Mouse (Mus musculus) small intestine, adult 2 months (tissue): ENCODE measurements around the gene Ms4a6b. TPM values are rescaled to one million over a fixed set of nuclear protein-coding genes. Genes with fewer than 3 reads are reported as not detected.
A peak's percentile ranks its signal among the peaks of the same experiment; 100 is the strongest.
"Not testable (repeated sequence)": the region's sequence is repeated elsewhere in the genome, so short reads cannot be mapped to it uniquely, and the experiment has no call there.

Source experiments
- H3K27ac ChIP-seq: fragments of 200-500 bp; 2 replicates; pipeline ENCODE4 v1.5.1; 2012; ENCODE audit warnings: low read depth, low read length, control low read depth, inconsistent platforms; ENCODE audit not compliant: insufficient read depth
- H3K27me3 ChIP-seq: fragments of 200-500 bp; 2 replicates; pipeline ENCODE4 v1.6.1; 2012; ENCODE audit warnings: mild to moderate bottlenecking, moderate library complexity, low read length, inconsistent platforms; ENCODE audit not compliant: control insufficient read depth, insufficient read depth
- H3K36me3 ChIP-seq: fragments of 200-500 bp; 2 replicates; pipeline ENCODE4 v1.6.1; 2012; ENCODE audit warnings: mild to moderate bottlenecking, low read length, control low read depth, inconsistent platforms; ENCODE audit not compliant: control insufficient read depth, insufficient read depth
- H3K4me1 ChIP-seq: fragments of 200-500 bp; 2 replicates; pipeline ENCODE4 v1.6.1; 2012; ENCODE audit warnings: low read length, inconsistent platforms, mixed read lengths; ENCODE audit not compliant: control insufficient read depth, insufficient read depth, insufficient read length
- H3K4me3 ChIP-seq: fragments of 200-500 bp; 2 replicates; pipeline ENCODE4 v1.5.1; 2012; ENCODE audit warnings: low read depth, mild to moderate bottlenecking, control low read depth, inconsistent platforms, low read length, moderate library complexity
- CTCF ChIP-seq: fragments of 200-500 bp; IDR thresholded peaks from 2 replicates; pipeline ENCODE4 v1.5.1; 2012; ENCODE audit warnings: low read depth, mild to moderate bottlenecking, control low read depth, inconsistent platforms, low read length, moderate library complexity, mixed read lengths; ENCODE audit not compliant: insufficient replicate concordance, insufficient read length; ENCODE audit errors: extremely low read depth
- POLR2A ChIP-seq: fragments of 200-500 bp; IDR thresholded peaks from 2 replicates; pipeline ENCODE4 v1.6.1; 2012; ENCODE audit warnings: low read depth, mild to moderate bottlenecking, control low read depth, inconsistent platforms, low read length, moderate library complexity
- WGBS: fragments of 180-500 bp; shearing (Covaris S2); methylation state at CpG from one replicate; pipeline ENCODE4 v1.1.7; 2018; 5-methylcytosine and 5-hydroxymethylcytosine counted together
- polyA plus RNA-seq: library from polyadenylated mRNA; depleted of rRNA; stranded (reverse); fragments of >200 nt; gene quantifications from 2 replicates; pipeline ENCODE4 v1.2.3, GENCODE M21; 2012; rRNA removed

Ms4a6b gene
- 1.2 and 1.3 TPM in 2 replicates for polyA plus RNA-seq

DNA sequence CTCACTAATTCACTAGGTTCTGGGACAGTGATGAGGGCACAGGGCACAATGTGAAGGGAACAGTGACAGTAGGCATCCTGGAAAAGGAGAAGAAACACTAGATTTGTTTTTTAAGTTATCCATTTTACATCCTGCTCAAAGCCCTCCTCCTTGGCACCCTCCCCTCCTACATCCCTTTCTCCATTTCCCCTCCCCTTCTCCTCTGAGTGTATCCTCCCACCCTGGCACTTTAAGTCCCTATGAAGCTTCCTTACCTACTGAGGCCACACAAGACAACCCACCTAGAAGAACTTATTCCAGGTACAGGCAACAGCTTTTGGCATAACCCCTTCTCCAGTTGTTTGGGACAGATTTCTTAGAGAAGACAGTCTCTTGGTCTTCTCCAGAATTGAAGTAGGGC lies at the start of gene Ms4a6b:
Gene Ms4a6b, plus strand, starts transcription at position 267 of the 400 bp plus-strand sequence.
- no peak within 1 kb of the TSS for H3K4me3 ChIP-seq
- no peaks in the 10 kb centered on the region for H3K27me3 ChIP-seq
- 0 out of 2 replicates have a peak, but pooled peaks cover 3% of the 10 kb centered on the region for H3K4me1 ChIP-seq
- no peak within 1 kb of the TSS; the same call in 1 of the 2 replicates for H3K27ac ChIP-seq
- no peaks in the 10 kb centered on the region for H3K36me3 ChIP-seq
- TF ChIP-seq POLR2A = no peak
- TF ChIP-seq CTCF = no peak

DNA sequence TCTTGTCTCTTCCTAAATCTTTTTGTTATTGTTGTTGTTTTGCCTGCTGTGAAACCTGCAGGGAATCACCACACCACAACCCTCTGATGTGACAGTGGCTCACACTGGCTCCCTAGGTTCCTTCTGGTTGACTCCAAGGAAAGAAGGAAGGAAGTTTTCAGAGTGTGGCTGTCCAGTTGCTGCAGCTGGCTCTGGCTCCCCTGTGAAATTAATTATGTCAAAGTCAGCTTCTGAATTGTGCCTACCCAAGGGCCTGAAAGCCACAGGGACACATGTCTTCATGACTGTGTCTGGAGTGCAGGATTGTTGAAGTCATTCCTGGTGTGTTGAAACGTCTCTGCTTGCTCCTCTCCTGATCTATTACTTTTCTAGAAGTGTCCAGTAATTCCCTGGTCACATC lies 48.0 kb upstream of the Ms4a6b start:
- H3K36me3 ChIP-seq = not testable (repeated sequence)

DNA sequence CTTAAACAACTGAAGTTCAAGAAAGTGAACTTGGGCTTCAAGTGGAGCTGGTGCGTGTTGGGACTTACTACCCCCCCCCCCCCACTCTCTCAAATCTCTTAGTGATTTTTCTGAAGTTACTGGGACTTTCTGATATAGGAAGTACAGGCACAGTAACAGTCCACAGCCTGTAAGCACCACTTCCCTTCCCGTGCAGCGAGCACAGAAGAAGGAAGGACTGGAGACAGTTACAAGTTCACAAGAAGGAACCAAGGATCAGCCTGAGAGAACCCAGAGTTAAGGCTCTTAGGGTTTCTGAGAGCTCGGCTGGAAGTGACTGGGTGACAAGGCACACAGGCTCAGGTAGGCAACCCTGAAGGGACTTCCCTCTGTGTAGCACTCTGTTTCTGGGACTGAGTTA lies 47.1 kb upstream of the Ms4a6b start, which contains the start of gene Ms4a6c:
Gene Ms4a6c, plus strand, starts transcription at position 152 of the 400 bp plus-strand sequence.
- H3K4me1 ChIP-seq, H3K27me3 ChIP-seq, H3K36me3 ChIP-seq, H3K4me3 ChIP-seq: not testable (repeated sequence)
- 71% methylated on average over 4 of the region's 4 CpGs for WGBS
- peak within 1 kb of the TSS; percentile 29; the same call in 1 of the 2 replicates for H3K27ac ChIP-seq

More for the DNA sequence above, 48.0 kb upstream of the Ms4a6b start:
- not testable (repeated sequence) for H3K4me3 ChIP-seq, H3K4me1 ChIP-seq, H3K27me3 ChIP-seq, H3K27ac ChIP-seq
- 60% methylated on average over 1 of the region's 1 CpGs for WGBS

DNA sequence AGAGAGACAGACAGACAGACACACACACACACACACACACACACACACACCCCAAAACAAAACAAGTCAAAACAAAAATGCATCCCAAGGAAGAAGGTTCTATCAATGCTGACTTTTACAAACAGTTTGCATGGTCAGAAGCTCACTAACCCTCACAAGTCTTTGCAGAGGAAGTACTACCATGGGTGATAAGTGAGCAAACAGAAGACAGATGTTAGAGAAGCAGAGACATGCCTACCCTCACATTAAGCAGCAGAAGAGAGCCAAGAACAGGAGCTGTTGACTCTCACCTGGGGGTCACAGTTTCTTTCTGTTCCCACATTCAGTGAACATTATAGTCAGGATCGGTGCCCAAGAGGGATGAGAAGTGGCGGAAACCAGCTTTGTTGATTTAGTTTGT lies 36.6 kb upstream of the Ms4a6b start:
- whole genome bisulfite sequencing = 71% methylated on average over 2 of the region's 2 CpGs
- no peak for TF ChIP-seq POLR2A
- no peak overlapping the region for H3K4me3 ChIP-seq

DNA sequence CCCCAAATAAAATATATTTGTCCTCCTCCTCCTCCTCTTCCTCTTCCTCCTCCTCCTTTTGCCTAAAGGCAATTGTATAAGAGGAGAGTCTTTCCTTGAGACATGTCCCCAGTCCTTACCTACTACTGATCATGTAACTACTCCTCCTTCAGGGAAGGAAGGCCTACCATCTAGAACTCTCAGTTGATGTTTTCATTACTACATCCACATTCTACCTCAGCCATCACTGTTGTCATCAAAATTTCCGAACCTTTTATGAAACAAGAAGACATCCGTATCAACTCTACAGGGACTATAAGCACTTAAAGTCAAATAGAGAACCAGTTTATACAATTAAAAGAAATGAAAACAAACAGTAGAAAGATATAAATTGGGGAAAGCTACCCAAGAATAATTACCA lies 33.6 kb upstream of the Ms4a6b start:
- H3K27ac ChIP-seq = no peak overlapping the region
- H3K36me3 ChIP-seq = no peaks in the 10 kb centered on the region
- H3K4me1 ChIP-seq = no peaks in the 10 kb centered on the region
- TF ChIP-seq CTCF (no peak), POLR2A (no peak)
- H3K4me3 ChIP-seq = no peak overlapping the region
- no peaks in the 10 kb centered on the region for H3K27me3 ChIP-seq
- 84% methylated on average over 2 of the region's 2 CpGs for WGBS

More for the DNA sequence above, 36.6 kb upstream of the Ms4a6b start:
- Histone ChIP-seq H3K27me3 (no peaks in the 10 kb centered on the region), H3K36me3 (no peaks in the 10 kb centered on the region; the same call in 1 of the 2 replicates), H3K27ac (no peak overlapping the region), H3K4me1 (no peaks in the 10 kb centered on the region)

DNA sequence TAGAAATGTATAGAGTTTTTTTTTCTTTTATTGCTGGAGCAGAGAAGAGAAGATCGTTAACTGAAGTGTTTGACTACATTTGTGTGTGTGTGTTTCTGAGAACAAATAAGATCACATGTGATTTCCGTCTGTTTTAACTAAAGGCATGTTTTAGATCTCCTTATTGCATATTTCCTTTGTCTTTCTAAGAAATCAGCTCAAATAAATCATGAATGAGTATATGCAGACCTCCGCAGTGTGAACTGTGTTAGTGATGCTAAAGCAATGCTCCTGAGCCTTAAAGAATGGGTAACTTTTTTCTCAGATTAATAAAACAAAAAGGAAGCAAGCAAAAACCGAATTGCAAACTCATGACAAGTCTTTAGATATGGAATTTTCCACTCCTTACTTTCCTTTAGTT lies 32.4 kb upstream of the Ms4a6b start:
- TF ChIP-seq POLR2A (no peak), CTCF (no peak)
- no peak overlapping the region; the same call in 1 of the 2 replicates for H3K27ac ChIP-seq
- no peaks in the 10 kb centered on the region for H3K4me1 ChIP-seq
- no peak overlapping the region for H3K4me3 ChIP-seq
- no peaks in the 10 kb centered on the region for H3K36me3 ChIP-seq
- 63% methylated on average over 4 of the region's 4 CpGs for WGBS
- no peaks in the 10 kb centered on the region for H3K27me3 ChIP-seq

DNA sequence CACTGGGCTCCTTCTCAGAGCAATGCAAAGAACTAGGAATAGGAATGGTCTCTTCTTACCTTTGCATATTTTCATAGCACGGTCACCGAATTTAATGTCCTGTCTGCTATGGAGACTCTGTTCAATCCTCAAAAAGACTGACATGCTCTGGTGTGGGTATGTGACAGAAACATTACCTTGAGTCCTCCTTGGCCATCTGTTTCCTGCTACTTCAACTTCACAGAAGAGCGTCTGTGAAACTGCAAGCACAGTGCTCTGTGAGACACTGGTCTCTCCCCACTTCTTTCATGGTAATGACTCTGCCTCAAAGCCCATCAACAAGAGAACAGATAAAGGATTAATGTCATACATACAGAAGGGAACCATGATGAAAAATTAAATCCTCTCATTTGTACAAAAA lies 31.9 kb upstream of the Ms4a6b start:
- Histone ChIP-seq H3K27ac (no peak overlapping the region; the same call in 1 of the 2 replicates), H3K4me1 (no peaks in the 10 kb centered on the region), H3K36me3 (no peaks in the 10 kb centered on the region), H3K27me3 (no peaks in the 10 kb centered on the region), H3K4me3 (no peak overlapping the region)
- WGBS = 74% methylated on average over 3 of the region's 3 CpGs
- TF ChIP-seq CTCF = no peak
- TF ChIP-seq POLR2A = no peak

DNA sequence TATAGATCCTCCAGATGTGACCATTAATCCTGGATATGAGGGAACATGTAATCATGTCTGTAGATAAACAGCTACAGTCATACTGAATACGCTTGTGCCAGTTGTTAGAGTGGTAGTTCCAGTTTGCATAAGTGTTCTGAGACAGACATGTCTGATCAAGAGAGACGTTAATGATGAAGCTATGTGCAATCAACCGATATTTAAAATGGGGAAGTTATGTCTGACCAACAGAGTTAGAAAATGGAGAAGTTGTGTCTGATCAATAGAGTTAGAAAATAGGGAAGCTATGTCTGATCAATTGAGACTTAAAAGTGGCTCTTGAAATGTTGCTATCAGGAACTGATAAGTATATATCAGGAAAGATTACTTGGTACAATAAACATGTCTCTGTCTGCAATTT lies 31.0 kb upstream of the Ms4a6b start:
- Histone ChIP-seq H3K4me3 (no peak overlapping the region), H3K27me3 (no peaks in the 10 kb centered on the region), H3K27ac (no peak overlapping the region), H3K4me1 (no peaks in the 10 kb centered on the region), H3K36me3 (no peaks in the 10 kb centered on the region)
- 64% methylated on average over 3 of the region's 3 CpGs for WGBS
- TF ChIP-seq POLR2A = no peak
- no peak for TF ChIP-seq CTCF
